ENCODE assay signal across 22 mouse cellular contexts in the genomic region with DNA sequence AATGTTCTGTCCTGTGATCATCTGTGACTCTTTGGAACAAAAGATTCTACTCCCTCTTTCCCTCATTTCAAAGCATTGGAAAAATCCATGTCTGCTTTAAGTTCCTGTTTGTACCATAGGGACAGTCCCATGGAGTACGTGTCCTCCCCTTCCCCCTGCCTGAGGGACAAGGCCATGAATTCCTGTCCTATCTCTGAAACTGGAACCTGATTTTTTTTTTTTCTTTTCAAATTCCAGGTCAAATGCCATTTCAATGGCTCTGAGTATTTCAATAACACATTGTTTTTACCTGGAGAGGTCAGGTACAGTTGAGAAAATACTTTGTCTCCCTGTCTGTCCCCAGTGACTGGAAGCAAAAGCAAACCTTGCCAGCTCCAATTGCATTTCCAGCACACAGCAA.
DNase-seq lines count a peak whose midpoint lies in the region; TF ChIP-seq lines count a peak whose summit lies in the region.
"Had no signal": no experiment of that assay in that cellular context is flagged by ENCODE, and none has a peak within 500 bp of the region (broad histone marks: within the 10 kb centered on the region; RNA-seq: fewer than 3 reads in every experiment).

No protein-coding gene starts in this region.

- H3K4me1 ChIP-seq in kidney, adult 2 months (ENCODE audit: control insufficient read depth, insufficient read depth, low read length): peaks cover 19% of the 10 kb centered on the region; the same call in 1 of the 2 replicates
- H3K4me1 ChIP-seq: embryonic facial prominence, embryonic 13.5 days; embryonic facial prominence, embryonic 15.5 days; forebrain, embryonic 13.5 days; forebrain, embryonic 15.5 days had no signal

- no peak for TF ChIP-seq CTCF in kidney, adult 2 months (conservative IDR thresholded peaks at IDR 0.05; ENCODE audit: insufficient read depth, insufficient read length, low read depth, low read length)

- WGBS in kidney, adult 2 months: 78% methylated on average over 1 of the region's 1 CpGs

- DNase-seq in adrenal gland, postnatal 14 days: peak; percentile 41
- no peak for DNase-seq in adrenal gland, postnatal 4 days (ENCODE audit: low spot score in 2 of 2)
- no peak for DNase-seq in kidney, adult 2 months
- no peak for DNase-seq in kidney, postnatal 14 days
- peak; percentile 9 for DNase-seq in testis, postnatal 10 days (ENCODE audit: low spot score)
- DNase-seq in testis, postnatal 14 days (ENCODE audit: low spot score): no peak
- no peak for DNase-seq in cerebellum, postnatal 25 days
- DNase-seq: adrenal gland, postnatal 25 days; cerebellum, adult 11-12 months; cerebellum, adult 2 months; cerebellum, adult 9-10 months; cerebellum, postnatal 10 days; cerebellum, postnatal 36 days; embryo, embryonic 11 days had no signal

- no peak for TF ChIP-seq POLR2A in kidney, adult 2 months (IDR thresholded peaks at IDR 0.05; ENCODE audit: low read depth, low read length)

- no peaks in the 10 kb centered on the region for H3K27me3 ChIP-seq in kidney, adult 2 months (replicated peaks; ENCODE audit: control insufficient read depth, insufficient read depth, low read length)
- H3K27me3 ChIP-seq: embryonic facial prominence, embryonic 13.5 days; embryonic facial prominence, embryonic 15.5 days; forebrain, embryonic 13.5 days; forebrain, embryonic 15.5 days; Patski had no signal

- H3K4me3 ChIP-seq in kidney, adult 2 months (ENCODE audit: insufficient read depth, low read depth, low read length): no peak overlapping the region
- H3K4me3 ChIP-seq: embryonic facial prominence, embryonic 13.5 days; embryonic facial prominence, embryonic 15.5 days; erythroblast, embryonic 14.5 days; forebrain, embryonic 10.5 days; forebrain, embryonic 13.5 days; forebrain, embryonic 15.5 days had no signal

- H3K27ac ChIP-seq in kidney, adult 2 months (ENCODE audit: insufficient read depth, low read depth, low read length): peak overlapping the region; percentile 48; the same call in 1 of the 2 replicates
- H3K27ac ChIP-seq: embryonic facial prominence, embryonic 13.5 days; embryonic facial prominence, embryonic 15.5 days; forebrain, embryonic 10.5 days; forebrain, embryonic 13.5 days; forebrain, embryonic 15.5 days had no signal

- H3K36me3 ChIP-seq in kidney, adult 2 months (ENCODE audit: control insufficient read depth, insufficient read depth, low read length): no peaks in the 10 kb centered on the region
- H3K36me3 ChIP-seq: embryonic facial prominence, embryonic 13.5 days; embryonic facial prominence, embryonic 15.5 days; forebrain, embryonic 10.5 days; forebrain, embryonic 15.5 days; G1E had no signal

Comparison
In these comparisons a context has a peak if more than half of its experiments do, and no peak if none do; other contexts are left out.
1. DNase-seq: peak in adrenal gland, postnatal 14 days (single experiment) and testis, postnatal 10 days (single experiment); none in adrenal gland, postnatal 4 days (0 of 2), kidney, adult 2 months (single experiment), kidney, postnatal 14 days (single experiment), testis, postnatal 14 days (single experiment) and cerebellum, postnatal 25 days (0 of 2).